Mouse (Mus musculus): Measurements from ENCODE around the gene Dbn1. TPM values are rescaled to one million over a fixed set of nuclear protein-coding genes. Genes with fewer than 3 reads are reported as not detected.

Dbn1 gene
- polyA plus RNA-seq, 1 experiment from 2014 or later = 231 TPM

- no peak for ATAC-seq (replicated peaks; ENCODE audit: insufficient number of reproducible peaks, low FRiP score, low TSS enrichment, low read depth)
- Histone ChIP-seq H3K27me3 (ENCODE audit: control insufficient read depth, insufficient read depth, low read length) (no peaks in the 10 kb centered on the region), H3K27ac (replicated peaks; ENCODE audit: low read depth, low read length) (no peak overlapping the region), H3K4me3 (ENCODE audit: low read depth, low read length) (no peak overlapping the region), H3K36me3 (replicated peaks; ENCODE audit: control insufficient read depth, insufficient read depth, low read depth, low read length) (no peaks in the 10 kb centered on the region; the same call in none of the 2 replicates), H3K9me3 (replicated peaks; ENCODE audit: control insufficient read depth, low read length) (no peaks in the 10 kb centered on the region), H3K4me2 (ENCODE audit: low read depth, low read length) (no peak overlapping the region), H3K4me1 (ENCODE audit: control insufficient read depth, insufficient read depth, low read length) (peaks cover 6% of the 10 kb centered on the region), H3K9ac (replicated peaks; ENCODE audit: low read length) (no peak overlapping the region)
- 24% methylated on average over 18 of the region's 18 CpGs for WGBS
- no peak for DNase-seq (ENCODE audit: low spot score)
Measured at GRCm38 (mm10) chr13:55494883-55495621, 7.1 kb upstream of the Dbn1 start.

GRCm38 (mm10) chr13:55494257-55494656 lies 6.3 kb upstream of the Dbn1 start:
- no peak overlapping the region for H3K4me3 ChIP-seq (ENCODE audit: low read depth, low read length)
- H3K4me1 ChIP-seq (ENCODE audit: control insufficient read depth, insufficient read depth, low read length) = peaks cover 6% of the 10 kb centered on the region
- H3K27me3 ChIP-seq (ENCODE audit: control insufficient read depth, insufficient read depth, low read length) = no peaks in the 10 kb centered on the region
- H3K4me2 ChIP-seq (ENCODE audit: low read depth, low read length) = no peak overlapping the region
- DNase-seq (ENCODE audit: low spot score) = no peak
- ATAC-seq (replicated peaks; ENCODE audit: insufficient number of reproducible peaks, low FRiP score, low TSS enrichment, low read depth) = no peak
- H3K36me3 ChIP-seq (replicated peaks; ENCODE audit: control insufficient read depth, insufficient read depth, low read depth, low read length) = no peaks in the 10 kb centered on the region; the same call in none of the 2 replicates
- no peaks in the 10 kb centered on the region for H3K9me3 ChIP-seq (replicated peaks; ENCODE audit: control insufficient read depth, low read length)
- no peak overlapping the region for H3K9ac ChIP-seq (replicated peaks; ENCODE audit: low read length)
- no peak overlapping the region for H3K27ac ChIP-seq (replicated peaks; ENCODE audit: low read depth, low read length)
- WGBS = 20% methylated on average over 2 of the region's 2 CpGs

- Histone ChIP-seq H3K36me3 (replicated peaks; ENCODE audit: control insufficient read depth, insufficient read depth, low read depth, low read length) (no peaks in the 10 kb centered on the region; the same call in 1 of the 2 replicates), H3K27ac (replicated peaks; ENCODE audit: low read depth, low read length) (peak overlapping the region; percentile 95), H3K4me1 (ENCODE audit: control insufficient read depth, insufficient read depth, low read length) (peaks cover 16% of the 10 kb centered on the region), H3K27me3 (ENCODE audit: control insufficient read depth, insufficient read depth, low read length) (no peaks in the 10 kb centered on the region), H3K9ac (replicated peaks; ENCODE audit: low read length) (peak overlapping the region; percentile 100), H3K4me2 (ENCODE audit: low read depth, low read length) (peak overlapping the region; percentile 61), H3K4me3 (ENCODE audit: low read depth, low read length) (peak overlapping the region; percentile 95), H3K9me3 (replicated peaks; ENCODE audit: control insufficient read depth, low read length) (no peaks in the 10 kb centered on the region)
- peak; percentile 70 for DNase-seq (ENCODE audit: low spot score)
- ATAC-seq (replicated peaks; ENCODE audit: insufficient number of reproducible peaks, low FRiP score, low TSS enrichment, low read depth) = peak; percentile 47
- WGBS = under 1% methylated on average over 27 of the region's 29 CpGs
Measured at GRCm38 (mm10) chr13:55486916-55487577, 864 bp downstream of the Dbn1 start.

- DNase-seq (ENCODE audit: low spot score) = no peak
- WGBS = 38% methylated on average over 14 of the region's 14 CpGs
- peaks cover 16% of the 10 kb centered on the region for H3K4me1 ChIP-seq (ENCODE audit: control insufficient read depth, insufficient read depth, low read length)
Measured at GRCm38 (mm10) chr13:55486029-55486794, 1.7 kb downstream of the Dbn1 start.

GRCm38 (mm10) chr13:55484520-55485088 lies 3.3 kb downstream of the Dbn1 start:
- Histone ChIP-seq H3K4me2 (ENCODE audit: low read depth, low read length) (peak overlapping the region; percentile 61; the same call in 1 of the 2 replicates), H3K4me1 (ENCODE audit: control insufficient read depth, insufficient read depth, low read length) (peaks cover 16% of the 10 kb centered on the region), H3K27ac (replicated peaks; ENCODE audit: low read depth, low read length) (no peak overlapping the region), H3K27me3 (ENCODE audit: control insufficient read depth, insufficient read depth, low read length) (no peaks in the 10 kb centered on the region), H3K9ac (replicated peaks; ENCODE audit: low read length) (no peak overlapping the region), H3K36me3 (replicated peaks; ENCODE audit: control insufficient read depth, insufficient read depth, low read depth, low read length) (peaks cover 10% of the 10 kb centered on the region), H3K4me3 (ENCODE audit: low read depth, low read length) (peak overlapping the region; percentile 95; the same call in 1 of the 2 replicates), H3K9me3 (replicated peaks; ENCODE audit: control insufficient read depth, low read length) (no peaks in the 10 kb centered on the region)
- WGBS = 17% methylated on average over 7 of the region's 7 CpGs
- ATAC-seq (replicated peaks; ENCODE audit: insufficient number of reproducible peaks, low FRiP score, low TSS enrichment, low read depth) = no peak
- no peak for DNase-seq (ENCODE audit: low spot score)

More at GRCm38 (mm10) chr13:55486029-55486794, 1.7 kb downstream of the Dbn1 start:
- peak overlapping the region; percentile 100 for H3K9ac ChIP-seq (replicated peaks; ENCODE audit: low read length)
- H3K36me3 ChIP-seq (replicated peaks; ENCODE audit: control insufficient read depth, insufficient read depth, low read depth, low read length) = peaks cover 7% of the 10 kb centered on the region
- H3K27me3 ChIP-seq (ENCODE audit: control insufficient read depth, insufficient read depth, low read length) = no peaks in the 10 kb centered on the region
- no peaks in the 10 kb centered on the region for H3K9me3 ChIP-seq (replicated peaks; ENCODE audit: control insufficient read depth, low read length)
- peak overlapping the region; percentile 16; the same call in 1 of the 2 replicates for H3K27ac ChIP-seq (replicated peaks; ENCODE audit: low read depth, low read length)
- peak overlapping the region; percentile 61 for H3K4me2 ChIP-seq (ENCODE audit: low read depth, low read length)
- H3K4me3 ChIP-seq (ENCODE audit: low read depth, low read length) = peak overlapping the region; percentile 95
- ATAC-seq (replicated peaks; ENCODE audit: insufficient number of reproducible peaks, low FRiP score, low TSS enrichment, low read depth) = no peak

- H3K9me3 ChIP-seq (replicated peaks; ENCODE audit: control insufficient read depth, low read length) = no peaks in the 10 kb centered on the region
- H3K4me2 ChIP-seq (ENCODE audit: low read depth, low read length) = no peak overlapping the region; the same call in 1 of the 2 replicates
- no peak overlapping the region for H3K27ac ChIP-seq (replicated peaks; ENCODE audit: low read depth, low read length)
- ATAC-seq (replicated peaks; ENCODE audit: insufficient number of reproducible peaks, low FRiP score, low TSS enrichment, low read depth) (no peak), DNase-seq (ENCODE audit: low spot score) (peak; percentile 43)
- H3K36me3 ChIP-seq (replicated peaks; ENCODE audit: control insufficient read depth, insufficient read depth, low read depth, low read length) = peaks cover 10% of the 10 kb centered on the region
- H3K4me1 ChIP-seq (ENCODE audit: control insufficient read depth, insufficient read depth, low read length) = peaks cover 16% of the 10 kb centered on the region
- H3K9ac ChIP-seq (replicated peaks; ENCODE audit: low read length) = no peak overlapping the region
- no peak overlapping the region for H3K4me3 ChIP-seq (ENCODE audit: low read depth, low read length)
- no peaks in the 10 kb centered on the region for H3K27me3 ChIP-seq (ENCODE audit: control insufficient read depth, insufficient read depth, low read length)
- 41% methylated on average over 15 of the region's 15 CpGs for WGBS
Measured at GRCm38 (mm10) chr13:55483593-55483992, 4.3 kb downstream of the Dbn1 start.

- H3K9ac ChIP-seq (replicated peaks; ENCODE audit: low read length) = no peak overlapping the region
- no peak overlapping the region for H3K4me3 ChIP-seq (ENCODE audit: low read depth, low read length)
- WGBS = 30% methylated on average over 9 of the region's 9 CpGs
- DNase-seq (ENCODE audit: low spot score) (no peak), ATAC-seq (replicated peaks; ENCODE audit: insufficient number of reproducible peaks, low FRiP score, low TSS enrichment, low read depth) (no peak)
- peaks cover 16% of the 10 kb centered on the region for H3K4me1 ChIP-seq (ENCODE audit: control insufficient read depth, insufficient read depth, low read length)
- no peaks in the 10 kb centered on the region for H3K27me3 ChIP-seq (ENCODE audit: control insufficient read depth, insufficient read depth, low read length)
- no peaks in the 10 kb centered on the region for H3K9me3 ChIP-seq (replicated peaks; ENCODE audit: control insufficient read depth, low read length)
- H3K4me2 ChIP-seq (ENCODE audit: low read depth, low read length) = no peak overlapping the region; the same call in 1 of the 2 replicates
- peaks cover 10% of the 10 kb centered on the region for H3K36me3 ChIP-seq (replicated peaks; ENCODE audit: control insufficient read depth, insufficient read depth, low read depth, low read length)
- H3K27ac ChIP-seq (replicated peaks; ENCODE audit: low read depth, low read length) = no peak overlapping the region
Measured at GRCm38 (mm10) chr13:55483071-55483470, 4.8 kb downstream of the Dbn1 start.

Data from embryonic facial prominence, embryonic 11.5 days (tissue).